Mouse (Mus musculus): ENCODE results near the gene Carmil1.

Gene Carmil1

GRCm38 (mm10) chr13:24027191-24028170 lies 253.1 kb downstream of the Carmil1 start:
- peak; percentile 22 for DNase-seq

- DNase-seq: no peak
Measured at GRCm38 (mm10) chr13:24018515-24018914, 262.1 kb downstream of the Carmil1 start.

- no peak for DNase-seq
Measured at GRCm38 (mm10) chr13:24005528-24005927, 275.1 kb downstream of the Carmil1 start.

- no peak for DNase-seq
Measured at GRCm38 (mm10) chr13:24001797-24002196, 278.8 kb downstream of the Carmil1 start.

- no peak for DNase-seq
Measured at GRCm38 (mm10) chr13:24001081-24001480, 279.5 kb downstream of the Carmil1 start.

DNA sequence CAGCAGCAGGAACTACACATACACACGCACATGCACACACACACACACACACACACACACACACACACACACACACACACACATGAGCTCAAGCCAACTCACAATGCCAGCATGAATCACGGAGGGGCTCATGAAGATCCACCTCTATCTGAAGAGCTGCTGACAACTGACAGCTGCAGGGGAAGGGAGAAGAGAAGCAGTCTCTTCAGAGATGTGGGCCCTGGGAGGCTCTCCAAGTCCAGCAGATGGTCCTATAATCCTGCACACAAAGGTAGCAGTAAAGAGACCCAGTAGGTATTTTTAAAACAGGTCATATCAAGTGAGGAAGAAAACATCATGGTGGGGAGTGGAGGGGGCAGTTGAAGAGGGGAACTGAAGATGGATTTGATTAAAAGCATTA lies 281.8 kb downstream of the Carmil1 start:
- DNase-seq: no peak

DNA sequence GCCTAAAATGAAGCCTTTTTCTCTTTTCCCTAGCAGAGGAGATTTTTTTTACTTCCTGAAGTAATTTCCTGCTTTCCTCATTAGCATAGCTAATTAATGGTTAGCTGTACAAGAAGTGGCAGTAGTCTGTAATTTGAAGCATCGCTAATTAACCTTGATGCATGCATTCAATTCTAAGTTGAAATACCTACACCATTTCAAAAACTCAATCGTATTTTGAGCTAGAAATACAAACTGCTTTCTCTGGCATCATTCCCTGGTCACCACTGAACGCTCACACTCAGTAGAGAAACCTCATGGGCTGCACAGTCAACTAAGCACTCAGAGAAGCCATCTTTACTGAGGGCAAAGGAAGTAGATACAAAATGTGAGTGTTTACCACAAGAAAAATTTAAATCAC lies 285.8 kb downstream of the Carmil1 start:
- DNase-seq: no peak

GRCm38 (mm10) chr13:23994024-23994423 lies 286.6 kb downstream of the Carmil1 start:
- no peak for DNase-seq

GRCm38 (mm10) chr13:23990928-23991327 lies 289.7 kb downstream of the Carmil1 start, which contains the start of gene Scgn:
Gene Scgn, minus strand, starts transcription at chr13:23991214.
- peak; percentile 47 for DNase-seq

DNA sequence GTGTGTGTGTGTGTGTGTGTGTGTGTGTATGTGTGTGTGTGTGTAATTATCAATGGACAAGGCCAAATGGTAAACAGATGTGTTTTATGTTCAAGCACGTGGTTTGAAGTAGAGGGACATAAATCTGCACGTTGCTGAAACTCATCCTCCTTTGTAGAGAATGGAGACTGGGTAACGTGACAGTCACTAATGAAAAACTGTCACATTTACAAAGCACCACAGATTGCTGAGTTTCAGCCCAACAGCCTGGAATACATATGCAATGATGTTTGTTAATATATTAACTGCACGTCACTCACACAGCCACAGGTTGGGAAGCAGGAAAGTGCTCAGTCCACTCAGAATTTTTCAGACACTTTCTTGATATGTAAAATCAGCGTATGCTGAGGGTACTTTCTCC lies 290.1 kb downstream of the Carmil1 start:
- no peak for DNase-seq

GRCm38 (mm10) chr13:23985130-23985529 lies 295.5 kb downstream of the Carmil1 start:
- no peak for DNase-seq

DNA sequence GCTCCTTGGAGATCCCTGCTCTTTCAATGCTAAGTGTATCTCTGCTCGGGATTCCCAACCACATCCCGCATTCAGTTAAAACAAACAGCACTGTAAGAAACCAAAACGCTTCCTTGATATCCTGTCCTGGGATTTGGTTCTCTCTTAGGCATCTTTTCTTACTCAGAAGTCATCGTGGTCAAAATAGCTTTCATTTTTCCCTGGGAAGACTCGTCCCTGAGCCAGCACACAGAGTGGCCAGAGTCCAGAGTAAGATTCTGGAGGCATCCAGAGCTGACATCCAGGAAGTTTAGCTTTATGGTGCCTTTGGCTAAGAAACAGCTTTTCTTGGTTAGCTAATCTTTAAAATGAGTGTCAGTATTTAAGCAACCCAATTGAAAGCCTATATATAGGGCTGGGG lies 308.3 kb downstream of the Carmil1 start:
- DNase-seq: no peak

- DNase-seq: no peak
Measured at GRCm38 (mm10) chr13:23971870-23972269, 308.7 kb downstream of the Carmil1 start.

DNA sequence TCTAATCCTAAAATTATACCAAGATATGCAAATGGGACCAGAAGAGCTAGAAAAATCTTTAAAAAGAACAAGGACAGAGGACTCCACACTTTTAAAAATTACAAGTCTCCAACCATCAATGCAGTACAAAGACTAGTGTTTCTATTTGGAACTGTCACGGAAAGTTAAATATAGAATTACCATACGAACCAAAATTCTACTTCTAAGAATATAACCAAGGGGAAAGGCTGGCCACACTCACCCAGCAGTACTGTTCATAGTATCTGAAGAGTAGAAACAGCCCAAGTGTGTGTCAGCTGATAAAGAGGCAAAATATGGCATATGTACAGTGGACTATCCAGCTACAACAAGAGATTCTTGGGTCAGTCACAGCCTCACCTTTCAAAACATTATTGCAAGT lies 315.7 kb downstream of the Carmil1 start:
- DNase-seq: no peak

Data from lung, postnatal 36 days (tissue).